10 mouse cellular contexts compared by ENCODE assay signal in the genomic region with DNA sequence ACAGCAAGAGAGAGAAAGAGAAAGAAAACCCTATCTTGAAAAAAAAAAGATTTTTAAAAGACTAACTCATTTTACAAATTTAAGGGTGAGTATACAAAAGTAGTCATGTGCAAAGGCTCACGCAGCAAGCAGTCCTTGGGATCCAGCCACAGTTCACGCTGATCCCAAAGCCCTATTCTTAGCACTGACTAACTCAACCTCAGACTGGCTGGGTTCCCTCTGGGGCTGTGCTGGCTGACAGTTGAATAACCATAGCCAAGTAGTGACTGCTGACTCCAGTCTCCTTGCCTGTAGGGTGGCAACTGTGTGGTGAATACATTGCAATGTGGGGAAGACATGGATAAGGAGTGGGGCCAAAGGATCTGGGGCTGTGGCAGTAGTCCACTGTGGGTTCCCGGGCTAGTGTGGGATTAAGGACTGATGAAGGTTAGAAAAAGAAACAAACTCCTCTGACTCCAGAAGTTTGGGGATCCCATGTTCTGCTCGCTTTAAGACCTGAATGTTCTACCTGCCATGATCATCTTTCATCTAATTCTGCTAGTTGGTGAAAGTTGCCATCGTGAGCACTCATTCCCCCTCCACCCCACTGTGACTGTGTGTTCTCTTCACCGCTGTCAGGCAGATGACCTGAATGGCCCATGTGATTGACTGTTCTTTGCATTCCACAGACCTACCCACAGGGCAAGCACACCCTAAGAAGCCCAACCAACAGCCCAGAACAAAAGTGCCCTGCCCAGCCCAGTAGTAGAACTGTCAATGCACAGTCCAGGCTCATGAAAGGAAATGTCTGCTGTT. TPM values are rescaled to one million over a fixed set of nuclear protein-coding genes. Genes with fewer than 3 reads are reported as not detected.
A peak's percentile ranks its signal among the peaks of the same experiment; 100 is the strongest.
DNase-seq lines count a peak whose midpoint lies in the region; ATAC-seq lines count a peak whose summit lies in the region.
"Had no signal": no experiment of that assay in that cellular context is flagged by ENCODE, and none has a peak within 500 bp of the region (broad histone marks: within the 10 kb centered on the region; RNA-seq: fewer than 3 reads in every experiment).

No protein-coding gene starts in this region.

- intact Hi-C loops in heart, postnatal 25 days (cut with DNase I) = loop anchor here (2.0 kb wide), 1 partner anchor 32 kb away; no protein-coding TSS in a partner anchor

- ATAC-seq in frontal cortex, adult (ENCODE audit: low TSS enrichment) = no peak
- ATAC-seq in erythroblast, adult 5-6 weeks (replicated peaks; ENCODE audit: low FRiP score, poor library complexity, severe bottlenecking) = no peak
- no peak for ATAC-seq in erythroid progenitor cell, adult 5-6 weeks (replicated peaks; ENCODE audit: low FRiP score, poor library complexity, severe bottlenecking)
- ATAC-seq: Patski had no signal

- DNase-seq in 3134 (ENCODE audit: extremely low read depth, insufficient read length, low spot score) = peak; percentile 51
- DNase-seq in 3T3-L1 (ENCODE audit: low read depth, low spot score) = peak; percentile 86
- peak; percentile 55 for DNase-seq in gastrocnemius, postnatal 10 days
- DNase-seq in heart, postnatal 25 days (ENCODE audit: low spot score) = peak; percentile 54
- DNase-seq: cerebellum, adult 11-12 months; liver, embryonic 13.5 days had no signal

RNA-seq across cellular contexts. Expression of a gene that starts 2.2 kb away (rescaled TPM):
- total RNA-seq in gastrocnemius, postnatal 10 days (2021) = 1 to 10 TPM; 8.2 to 9.7 TPM
- 10 to 100 TPM; 23.1 to 25.6 TPM for total RNA-seq in heart, postnatal 25 days (2021)
- 5.9 and 13.1 TPM in 2 replicates for total RNA-seq in erythroblast, adult 5-6 weeks (2015; ENCODE audit: low replicate concordance)
- total RNA-seq in erythroblast, adult 5-6 weeks (2017; ENCODE audit: low replicate concordance) = 12.7 and 21.5 TPM in 2 replicates
- total RNA-seq in erythroid progenitor cell, adult 5-6 weeks (2015; ENCODE audit: low replicate concordance) = 10.1 and 12.3 TPM in 2 replicates
- total RNA-seq in erythroid progenitor cell, adult 5-6 weeks (2017; ENCODE audit: low replicate concordance) = 8.2 and 28.1 TPM in 2 replicates

RNA-seq across cellular contexts. Expression of a gene that starts 32.9 kb away (rescaled TPM):
- 100 to 1,000 TPM in 1 of 2 experiments, 10 to 100 TPM in 1; 95.6 to 128 TPM for total RNA-seq in gastrocnemius, postnatal 10 days (2021)
- total RNA-seq in heart, postnatal 25 days (2021) = 10 to 100 TPM; 88.8 to 90.4 TPM
- total RNA-seq in erythroblast, adult 5-6 weeks (2015; ENCODE audit: low replicate concordance) = not detected in 2 replicates
- total RNA-seq in erythroblast, adult 5-6 weeks (2017; ENCODE audit: low replicate concordance) = 0.17 and 0.56 TPM in 2 replicates
- not detected in 2 replicates for total RNA-seq in erythroid progenitor cell, adult 5-6 weeks (2015; ENCODE audit: low replicate concordance)
- 1.0 and 1.8 TPM in 2 replicates for total RNA-seq in erythroid progenitor cell, adult 5-6 weeks (2017; ENCODE audit: low replicate concordance)

Comparison
In these comparisons a context has a peak if more than half of its experiments do, and no peak if none do; other contexts are left out.
1. RNA of a gene that starts 32.9 kb away (total RNA-seq): 95.6 to 128 TPM in gastrocnemius, postnatal 10 days and 88.8 to 90.4 TPM in heart, postnatal 25 days; 1.0 to 1.8 TPM in erythroid progenitor cell, adult 5-6 weeks and 0.17 to 0.56 TPM in erythroblast, adult 5-6 weeks; every median in the first group is over 10 times any median in the second.
2. Peak in every context shown above with its lines, with median percentiles within 50 percentile points of each other: DNase-seq.